Mouse (Mus musculus): ENCODE measurements at regions not wholly inside any gene's neighbourhood (a gene's known extent, or its start where the extent isn't known, plus 50 kb on each side); places are given as distances from the start of the nearest gene placed in this dataset.

GRCm38 (mm10) chr10:19138258-19138657 lies 122.8 kb upstream of the Tnfaip3 start:
- Histone ChIP-seq H3K4me1 (ENCODE audit: control insufficient read depth, insufficient read depth, low read length) (no peaks in the 10 kb centered on the region), H3K4me3 (ENCODE audit: insufficient read depth, low read depth, low read length) (no peak overlapping the region), H3K27ac (ENCODE audit: insufficient read depth, low read depth, low read length) (no peak overlapping the region)
- TF ChIP-seq POLR2A (IDR thresholded peaks at IDR 0.05; ENCODE audit: insufficient read depth, low read depth, low read length) = no peak
- no peak for TF ChIP-seq CTCF (IDR thresholded peaks at IDR 0.05; ENCODE audit: insufficient read depth, low read depth, low read length)
- 88% methylated on average over 1 of the region's 1 CpGs for WGBS

DNA sequence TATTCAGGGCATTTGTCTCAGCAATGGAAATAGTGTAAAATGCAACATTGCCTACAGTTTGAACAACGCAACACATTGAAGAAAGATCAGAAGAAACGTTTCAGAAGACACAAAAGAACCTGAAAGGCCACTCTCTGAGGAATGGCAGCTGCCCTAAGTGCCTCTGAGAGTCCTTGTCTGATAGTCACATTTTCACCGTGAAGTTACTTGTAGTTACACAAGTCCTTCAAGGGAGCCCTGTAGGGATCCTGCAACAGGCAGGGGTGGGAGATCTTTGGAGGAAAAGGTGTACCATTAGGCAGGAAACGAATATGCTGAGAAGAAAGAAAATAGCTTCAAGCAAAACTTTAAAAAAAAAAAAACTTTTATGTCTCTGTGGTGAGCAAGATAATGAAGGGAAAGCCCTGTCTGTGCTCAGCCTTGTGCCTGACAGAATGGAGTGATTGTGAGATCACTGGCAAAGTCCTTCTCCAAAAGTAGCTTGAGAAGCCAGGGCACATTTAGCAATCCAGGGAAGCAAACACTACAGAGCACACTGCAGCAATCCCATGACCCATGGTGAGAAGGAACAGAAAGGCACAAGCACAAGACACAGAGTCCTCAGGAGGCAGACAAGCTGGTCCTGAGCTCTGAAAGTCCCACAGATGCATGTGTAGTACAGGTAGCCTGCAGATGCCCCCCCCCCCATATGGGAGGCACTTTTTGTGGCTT lies 112.3 kb upstream of the Tnfaip3 start:
- H3K27ac ChIP-seq (ENCODE audit: insufficient read depth, low read depth, low read length) = no peak overlapping the region
- 64% methylated on average over 4 of the region's 4 CpGs for WGBS
- H3K4me3 ChIP-seq (ENCODE audit: insufficient read depth, low read depth, low read length) = no peak overlapping the region
- TF ChIP-seq CTCF (IDR thresholded peaks at IDR 0.05; ENCODE audit: insufficient read depth, low read depth, low read length) (no peak), POLR2A (IDR thresholded peaks at IDR 0.05; ENCODE audit: insufficient read depth, low read depth, low read length) (no peak)
- no peaks in the 10 kb centered on the region for H3K4me1 ChIP-seq (ENCODE audit: control insufficient read depth, insufficient read depth, low read length)

GRCm38 (mm10) chr10:19126922-19127321 lies 111.5 kb upstream of the Tnfaip3 start:
- no peak overlapping the region for H3K27ac ChIP-seq (ENCODE audit: insufficient read depth, low read depth, low read length)
- TF ChIP-seq CTCF (IDR thresholded peaks at IDR 0.05; ENCODE audit: insufficient read depth, low read depth, low read length) = no peak
- TF ChIP-seq POLR2A (IDR thresholded peaks at IDR 0.05; ENCODE audit: insufficient read depth, low read depth, low read length) = no peak
- H3K4me3 ChIP-seq (ENCODE audit: insufficient read depth, low read depth, low read length) = no peak overlapping the region
- H3K4me1 ChIP-seq (ENCODE audit: control insufficient read depth, insufficient read depth, low read length) = no peaks in the 10 kb centered on the region
- 42% methylated on average over 2 of the region's 2 CpGs for WGBS

GRCm38 (mm10) chr10:19126438-19126837 lies 111.0 kb upstream of the Tnfaip3 start:
- WGBS = 67% methylated on average over 4 of the region's 4 CpGs
- no peak for TF ChIP-seq POLR2A (IDR thresholded peaks at IDR 0.05; ENCODE audit: insufficient read depth, low read depth, low read length)
- no peak for TF ChIP-seq CTCF (IDR thresholded peaks at IDR 0.05; ENCODE audit: insufficient read depth, low read depth, low read length)
- H3K4me3 ChIP-seq (ENCODE audit: insufficient read depth, low read depth, low read length) = no peak overlapping the region
- H3K4me1 ChIP-seq (ENCODE audit: control insufficient read depth, insufficient read depth, low read length) = no peaks in the 10 kb centered on the region
- no peak overlapping the region for H3K27ac ChIP-seq (ENCODE audit: insufficient read depth, low read depth, low read length)

DNA sequence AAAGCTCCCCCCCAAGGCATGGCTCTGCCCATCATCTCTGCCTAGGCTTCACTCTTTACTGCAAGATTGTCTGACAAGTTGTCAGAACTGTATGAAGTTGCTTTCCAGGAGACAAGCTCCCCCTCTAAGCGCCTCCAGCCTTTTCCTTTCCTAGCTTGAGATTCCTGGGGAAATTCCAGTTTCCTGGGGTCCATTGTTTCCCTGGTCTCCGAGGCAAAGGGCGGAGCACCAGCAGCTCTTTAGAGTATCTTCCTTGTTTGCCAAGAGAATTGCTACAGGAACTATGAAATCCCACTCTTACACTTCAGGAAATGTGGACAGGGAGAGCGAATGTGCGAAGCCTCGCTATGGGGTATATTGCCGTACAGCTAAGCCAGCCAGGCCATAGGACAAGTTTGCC lies 108.2 kb upstream of the Tnfaip3 start:
- H3K27ac ChIP-seq (ENCODE audit: insufficient read depth, low read depth, low read length) = no peak overlapping the region
- no peak for TF ChIP-seq CTCF (IDR thresholded peaks at IDR 0.05; ENCODE audit: insufficient read depth, low read depth, low read length)
- TF ChIP-seq POLR2A (IDR thresholded peaks at IDR 0.05; ENCODE audit: insufficient read depth, low read depth, low read length) = no peak
- no peaks in the 10 kb centered on the region for H3K4me1 ChIP-seq (ENCODE audit: control insufficient read depth, insufficient read depth, low read length)
- WGBS = 67% methylated on average over 7 of the region's 7 CpGs
- no peak overlapping the region for H3K4me3 ChIP-seq (ENCODE audit: insufficient read depth, low read depth, low read length)

GRCm38 (mm10) chr10:19122221-19122620 lies 106.8 kb upstream of the Tnfaip3 start:
- no peak overlapping the region for H3K27ac ChIP-seq (ENCODE audit: insufficient read depth, low read depth, low read length)
- 48% methylated on average over 6 of the region's 6 CpGs for WGBS
- H3K4me1 ChIP-seq (ENCODE audit: control insufficient read depth, insufficient read depth, low read length) = no peaks in the 10 kb centered on the region
- TF ChIP-seq POLR2A (IDR thresholded peaks at IDR 0.05; ENCODE audit: insufficient read depth, low read depth, low read length) (no peak), CTCF (IDR thresholded peaks at IDR 0.05; ENCODE audit: insufficient read depth, low read depth, low read length) (no peak)
- no peak overlapping the region for H3K4me3 ChIP-seq (ENCODE audit: insufficient read depth, low read depth, low read length)

GRCm38 (mm10) chr10:19119281-19120049 lies 104.0 kb upstream of the Tnfaip3 start:
- WGBS = 87% methylated on average over 8 of the region's 8 CpGs

GRCm38 (mm10) chr10:19118569-19119280 lies 103.3 kb upstream of the Tnfaip3 start:
- 83% methylated on average over 5 of the region's 5 CpGs for whole genome bisulfite sequencing
- no peak overlapping the region for H3K4me3 ChIP-seq (ENCODE audit: insufficient read depth, low read depth, low read length)
- H3K27ac ChIP-seq (ENCODE audit: insufficient read depth, low read depth, low read length) = no peak overlapping the region
- no peak for TF ChIP-seq CTCF (IDR thresholded peaks at IDR 0.05; ENCODE audit: insufficient read depth, low read depth, low read length)
- no peak for TF ChIP-seq POLR2A (IDR thresholded peaks at IDR 0.05; ENCODE audit: insufficient read depth, low read depth, low read length)
- no peaks in the 10 kb centered on the region for H3K4me1 ChIP-seq (ENCODE audit: control insufficient read depth, insufficient read depth, low read length)

More at GRCm38 (mm10) chr10:19119281-19120049, 104.0 kb upstream of the Tnfaip3 start:
- no peak for TF ChIP-seq CTCF (IDR thresholded peaks at IDR 0.05; ENCODE audit: insufficient read depth, low read depth, low read length)
- no peak for TF ChIP-seq POLR2A (IDR thresholded peaks at IDR 0.05; ENCODE audit: insufficient read depth, low read depth, low read length)
- no peak overlapping the region for H3K4me3 ChIP-seq (ENCODE audit: insufficient read depth, low read depth, low read length)
- H3K4me1 ChIP-seq (ENCODE audit: control insufficient read depth, insufficient read depth, low read length) = no peaks in the 10 kb centered on the region
- no peak overlapping the region for H3K27ac ChIP-seq (ENCODE audit: insufficient read depth, low read depth, low read length)

Data from olfactory bulb, adult 2 months (tissue).